Mouse (Mus musculus) lung, postnatal 25 days (tissue): ENCODE measurements around the gene Gm21970.
"Not testable (repeated sequence)": the region's sequence is repeated elsewhere in the genome, so short reads cannot be mapped to it uniquely, and the experiment has no call there.

ENCODE experiments used
- DNase-seq: peaks from one replicate; pipeline ENCODE4 v3.0.0; 2022; ENCODE audit warnings: low spot score

Gm21970 gene

GRCm38 (mm10) chr16:91438599-91438998 is 47.1 kb downstream of the Gm21970 start:
- DNase-seq: not testable (repeated sequence)

- DNase-seq: peak; percentile 88
Measured at GRCm38 (mm10) chr16:91441366-91441765, 49.8 kb downstream of the Gm21970 start.

GRCm38 (mm10) chr16:91441811-91442240 is 50.3 kb downstream of the Gm21970 start:
- DNase-seq: no peak

GRCm38 (mm10) chr16:91442446-91442845 is 50.9 kb downstream of the Gm21970 start:
- no peak for DNase-seq

- no peak for DNase-seq
Measured at GRCm38 (mm10) chr16:91443211-91443611, 51.7 kb downstream of the Gm21970 start.

- DNase-seq: no peak
Measured at GRCm38 (mm10) chr16:91444847-91445246, 53.3 kb downstream of the Gm21970 start.

GRCm38 (mm10) chr16:91445566-91445965 is 54.0 kb downstream of the Gm21970 start:
- DNase-seq: no peak

GRCm38 (mm10) chr16:91446778-91447511 is 55.4 kb downstream of the Gm21970 start:
- no peak for DNase-seq

- no peak for DNase-seq
Measured at GRCm38 (mm10) chr16:91447512-91447900, 56.0 kb downstream of the Gm21970 start.

GRCm38 (mm10) chr16:91448088-91448487 is 56.6 kb downstream of the Gm21970 start:
- DNase-seq: no peak

GRCm38 (mm10) chr16:91448895-91449294 is 57.4 kb downstream of the Gm21970 start:
- DNase-seq: no peak

GRCm38 (mm10) chr16:91450137-91451064 is 58.9 kb downstream of the Gm21970 start:
- DNase-seq: no peak

- DNase-seq: no peak
Measured at GRCm38 (mm10) chr16:91451949-91452348, 60.4 kb downstream of the Gm21970 start.

GRCm38 (mm10) chr16:91452363-91452896 is 60.9 kb downstream of the Gm21970 start:
- peak; percentile 78 for DNase-seq

- no peak for DNase-seq
Measured at GRCm38 (mm10) chr16:91455868-91456267, 64.3 kb downstream of the Gm21970 start.

- no peak for DNase-seq
Measured at GRCm38 (mm10) chr16:91458301-91458746, 66.8 kb downstream of the Gm21970 start.

GRCm38 (mm10) chr16:91458976-91459375 is 67.5 kb downstream of the Gm21970 start:
- no peak for DNase-seq

- DNase-seq: no peak
Measured at GRCm38 (mm10) chr16:91459396-91459795, 67.9 kb downstream of the Gm21970 start.

- DNase-seq: no peak
Measured at GRCm38 (mm10) chr16:91459841-91460370, 68.4 kb downstream of the Gm21970 start.

GRCm38 (mm10) chr16:91461066-91461638 is 69.6 kb downstream of the Gm21970 start:
- DNase-seq: no peak

GRCm38 (mm10) chr16:91461773-91462181 is 70.3 kb downstream of the Gm21970 start:
- DNase-seq: no peak

- DNase-seq: no peak
Measured at GRCm38 (mm10) chr16:91462644-91463043, 71.1 kb downstream of the Gm21970 start.
